Mouse (Mus musculus) CH12.LX (cell line): ENCODE measurements around the gene Dgka. TPM values are rescaled to one million over a fixed set of nuclear protein-coding genes. Genes with fewer than 3 reads are reported as not detected.

Source experiments
- DNase-seq: peaks from one replicate; pipeline ENCODE4 v3.0.0-alpha.2; 2013; ENCODE audit errors: extremely low read depth
- H3K27ac ChIP-seq: 2 replicates; pipeline ENCODE4 v1.5.1; 2012; ENCODE audit warnings: low read depth, mild to moderate bottlenecking, control low read depth, moderate library complexity; ENCODE audit not compliant: insufficient read depth
- H3K27me3 ChIP-seq: replicated peaks from 2 replicates; pipeline ENCODE3; 2012; ENCODE audit warnings: inconsistent platforms
- H3K36me3 ChIP-seq, 2 experiments: replicated peaks in 1 of 2; 2 replicates each; pipeline versions ENCODE3 to v1.6.1; 2012; ENCODE audit warnings: inconsistent platforms in 1 of 2, low read length in 1 of 2, mild to moderate bottlenecking in 1 of 2, mixed read lengths in 1 of 2, moderate library complexity in 1 of 2; ENCODE audit not compliant: control insufficient read depth in 1 of 2, insufficient read depth in 1 of 2
- H3K4me1 ChIP-seq, 2 experiments: 2 replicates each; pipeline ENCODE4 v1.6.1; 2012; ENCODE audit warnings: inconsistent platforms in 1 of 2, moderate library complexity in 1 of 2; ENCODE audit not compliant: insufficient read depth in 2 of 2, control insufficient read depth in 1 of 2
- H3K4me2 ChIP-seq: 2 replicates; pipeline ENCODE4 v1.6.1; 2012; ENCODE audit warnings: low read depth, mild to moderate bottlenecking, control low read depth; ENCODE audit not compliant: poor library complexity, insufficient read depth, severe bottlenecking
- H3K4me3 ChIP-seq, 3 experiments: fragments of 150-350 bp in 1 of 3; sonication (generic) in 1 of 3; replicated peaks in 1 of 3; 2 replicates each; pipeline versions ENCODE3 to v1.5.1; 2011 to 2012; ENCODE audit warnings: low read depth in 2 of 3, low read length in 2 of 3, mild to moderate bottlenecking in 2 of 3, moderate library complexity in 2 of 3, control low read depth in 1 of 3, improper control_type of control experiment in 1 of 3, inconsistent platforms in 1 of 3, mixed read lengths in 1 of 3; ENCODE audit not compliant: poor library complexity in 1 of 3
- H3K79me2 ChIP-seq: replicated peaks from 2 replicates; pipeline ENCODE4 v1.6.1; 2012; ENCODE audit warnings: mild to moderate bottlenecking, moderate library complexity; ENCODE audit not compliant: control insufficient read depth, poor library complexity, insufficient read depth, severe bottlenecking; ENCODE audit errors: extremely low read depth
- H3K9ac ChIP-seq: 2 replicates; pipeline ENCODE4 v1.6.1; 2012; ENCODE audit warnings: low read depth, mild to moderate bottlenecking, control low read depth, moderate library complexity; ENCODE audit not compliant: insufficient read depth
- H3K9me3 ChIP-seq: replicated peaks from 2 replicates; pipeline ENCODE3; 2012; ENCODE audit warnings: low read length, inconsistent platforms, mixed read lengths
- BHLHE40 ChIP-seq: IDR thresholded peaks from 2 replicates; pipeline ENCODE4 v1.6.1; 2011; ENCODE audit warnings: mild to moderate bottlenecking, low read depth, low read length, improper control_type of control experiment
- CHD2 ChIP-seq: IDR thresholded peaks from 2 replicates; pipeline ENCODE4 v1.6.1; 2011; ENCODE audit warnings: low read length, improper control_type of control experiment
- CTCF ChIP-seq, 2 experiments: IDR thresholded peaks in 1 of 2; conservative IDR thresholded peaks in 1 of 2; 2 replicates each; pipeline ENCODE4 v1.5.1; 2011 to 2012; ENCODE audit warnings: low read depth in 2 of 2, low read length in 2 of 2, improper control_type of control experiment in 1 of 2, inconsistent platforms in 1 of 2, mild to moderate bottlenecking in 1 of 2, moderate library complexity in 1 of 2
- E2F4 ChIP-seq: IDR thresholded peaks from 2 replicates; pipeline ENCODE4 v1.6.1; 2011; ENCODE audit warnings: low read depth, low read length, improper control_type of control experiment; ENCODE audit not compliant: insufficient replicate concordance
- ELF1 ChIP-seq: IDR thresholded peaks from 2 replicates; pipeline ENCODE4 v1.6.1; 2014; ENCODE audit warnings: low read depth, mild to moderate bottlenecking, inconsistent platforms, low read length, improper control_type of control experiment
- EP300 ChIP-seq: IDR thresholded peaks from 2 replicates; pipeline ENCODE4 v1.6.1; 2011; ENCODE audit warnings: low read length, improper control_type of control experiment
- ETS1 ChIP-seq: conservative IDR thresholded peaks from 2 replicates; pipeline ENCODE4 v1.6.1; 2012; ENCODE audit warnings: low read depth, mild to moderate bottlenecking, inconsistent platforms, low read length, improper control_type of control experiment, moderate library complexity
- GABPA ChIP-seq: IDR thresholded peaks from 2 replicates; pipeline ENCODE4 v1.6.1; 2012; ENCODE audit warnings: low read depth, low read length, improper control_type of control experiment, inconsistent platforms; ENCODE audit not compliant: insufficient replicate concordance
- HCFC1 ChIP-seq: IDR thresholded peaks from 2 replicates; pipeline ENCODE4 v1.6.1; 2012; ENCODE audit warnings: low read depth, mild to moderate bottlenecking, inconsistent platforms, low read length, improper control_type of control experiment
- IRF4 ChIP-seq: IDR thresholded peaks from 2 replicates; pipeline ENCODE4 v1.6.1; 2014; ENCODE audit warnings: low read depth, mild to moderate bottlenecking, inconsistent platforms, low read length, improper control_type of control experiment
- JUN ChIP-seq: IDR thresholded peaks from 2 replicates; pipeline ENCODE4 v1.6.1; 2011; ENCODE audit warnings: low read depth, mild to moderate bottlenecking, low read length, improper control_type of control experiment, moderate library complexity; ENCODE audit not compliant: insufficient read depth
- JUND ChIP-seq: conservative IDR thresholded peaks from 2 replicates; pipeline ENCODE4 v1.6.1; 2011; ENCODE audit warnings: low read depth, low read length, improper control_type of control experiment
- MAX ChIP-seq: IDR thresholded peaks from 2 replicates; pipeline ENCODE4 v1.6.1; 2011; ENCODE audit warnings: low read length, improper control_type of control experiment
- MEF2A ChIP-seq: IDR thresholded peaks from 2 replicates; pipeline ENCODE4 v1.6.1; 2014; ENCODE audit warnings: low read depth, mild to moderate bottlenecking, inconsistent platforms, low read length, improper control_type of control experiment, borderline replicate concordance
- MYC ChIP-seq: IDR thresholded peaks from 2 replicates; pipeline ENCODE4 v1.6.1; 2011; ENCODE audit warnings: low read depth, mild to moderate bottlenecking, improper control_type of control experiment, low read length
- PAX5 ChIP-seq: IDR thresholded peaks from 2 replicates; pipeline ENCODE4 v1.6.1; 2012; ENCODE audit warnings: low read length, inconsistent platforms, mixed read lengths
- POLR2A ChIP-seq: IDR thresholded peaks from 2 replicates; pipeline ENCODE4 v1.6.1; 2011; ENCODE audit warnings: low read depth, mild to moderate bottlenecking, improper control_type of control experiment, low read length
- RCOR1 ChIP-seq: conservative IDR thresholded peaks from 2 replicates; pipeline ENCODE4 v1.6.1; 2012; ENCODE audit warnings: low read depth, mild to moderate bottlenecking, inconsistent platforms, low read length, improper control_type of control experiment
- SIN3A ChIP-seq: IDR thresholded peaks from 2 replicates; pipeline ENCODE4 v1.6.1; 2012; ENCODE audit warnings: low read length, improper control_type of control experiment, inconsistent platforms
- TBP ChIP-seq: conservative IDR thresholded peaks from 2 replicates; pipeline ENCODE4 v1.6.1; 2011; ENCODE audit warnings: low read depth, low read length, improper control_type of control experiment
- USF1 ChIP-seq: IDR thresholded peaks from 2 replicates; pipeline ENCODE4 v1.6.1; 2014; ENCODE audit warnings: low read depth, mild to moderate bottlenecking, inconsistent platforms, low read length, improper control_type of control experiment
- ZMIZ1 ChIP-seq: IDR thresholded peaks from 2 replicates; pipeline ENCODE4 v1.6.1; 2012; ENCODE audit warnings: low read depth, mild to moderate bottlenecking, inconsistent platforms, low read length, improper control_type of control experiment
- dilution Hi-C: fragments of 300-500 bp; cut with MboI; formaldehyde crosslinking; loops from 2 replicates; pipeline ENCODE4 v1.14.3; 2020; ENCODE audit warnings: low sequenced_read_pairs; ENCODE audit not compliant: extremely low pct_unique_long_range_greater_than_20kb, extremely low pct_ligation_motif_present
- in situ Hi-C: fragments of 300-500 bp; cut with MboI; formaldehyde crosslinking; loops from 3 replicates; pipeline ENCODE4 v1.14.3; 2019; ENCODE audit warnings: low sequenced_read_pairs, low pct_ligation_motif_present, low pct_unique_long_range_greater_than_20kb, mixed read lengths
- polyA plus RNA-seq: library from polyadenylated mRNA; unstranded; fragments of >175 nt; gene quantifications from 2 replicates; pipeline ENCODE4 v1.2.1, GENCODE M21; 2012; ENCODE audit warnings: low read depth; ENCODE audit not compliant: insufficient read length
- total RNA-seq, 2 experiments: library from RNA; depleted of rRNA; stranded (reverse); fragments of 300-350 nt in 1 of 2; fragments of >200 nt in 1 of 2; gene quantifications; 2 replicates each; pipeline ENCODE4 v1.2.3; 2012 to 2014

Gene Dgka
- total and polyA plus RNA-seq, 3 experiments, result 3.4 to 9.0 (median 6.6) TPM

DNA sequence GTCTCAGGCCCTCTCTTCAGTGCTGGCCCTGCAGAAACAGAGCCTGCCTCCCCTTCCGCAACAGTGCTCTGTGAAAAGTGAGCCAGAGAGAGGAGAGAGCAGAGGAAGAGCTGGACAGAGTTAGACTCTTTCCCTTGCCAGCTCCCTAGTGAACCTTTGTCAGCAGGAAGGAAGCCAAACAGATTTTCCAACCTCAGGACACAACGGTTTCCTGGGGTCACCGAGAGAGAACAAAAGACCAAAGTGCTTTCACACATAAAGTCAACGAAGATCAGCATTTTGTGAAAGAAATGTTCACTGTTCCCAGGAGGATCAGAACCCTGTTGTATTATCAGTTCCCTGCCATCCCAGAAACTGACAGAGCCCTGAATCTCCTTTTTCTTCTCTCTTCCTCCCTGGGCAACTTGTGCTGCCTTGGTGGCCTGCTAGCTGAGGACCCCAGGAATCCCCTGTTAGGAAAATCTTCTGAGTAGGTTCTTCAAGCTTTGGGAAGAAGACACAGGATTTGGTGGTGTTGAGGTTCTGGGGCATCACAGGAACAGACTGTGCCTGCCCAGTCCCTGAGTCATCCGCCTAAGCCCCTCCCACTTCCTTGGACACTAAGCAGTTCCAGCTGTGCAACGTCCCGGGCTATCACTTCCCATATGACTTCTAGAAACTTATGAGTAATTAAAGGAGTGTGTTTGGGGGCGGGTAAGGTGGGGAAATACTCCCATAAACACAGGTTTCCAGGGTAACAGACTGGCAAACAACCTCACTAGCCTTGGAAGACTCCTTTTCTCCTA lies 34.5 kb upstream of the Dgka start:
- H3K36me3 ChIP-seq, result no peaks in the 10 kb centered on the region
- no peak overlapping the region for H3K27ac ChIP-seq
- TF ChIP-seq HCFC1 (no peak), JUND (0 out of 2 replicates have a peak, but pooled peaks have one; percentile 23), USF1 (no peak), MEF2A (0 out of 2 replicates have a peak, but pooled peaks have one; percentile 20), IRF4 (peak; percentile 73; the same call in 1 of the 2 replicates), RCOR1 (no peak), SIN3A (0 out of 2 replicates have a peak, but pooled peaks have one; percentile 45), ELF1 (peak; percentile 43), EP300 (peak; percentile 50), BHLHE40 (0 out of 2 replicates have a peak, but pooled peaks have one; percentile 36), ETS1 (peak; percentile 71)
- H3K4me3 ChIP-seq, result no peak overlapping the region
- H3K79me2 ChIP-seq, result no peaks in the 10 kb centered on the region
- no peak overlapping the region for H3K4me2 ChIP-seq
- in situ Hi-C loops, result no loop called here
- H3K4me1 ChIP-seq, result peaks cover 4 to 19% of the 10 kb centered on the region in 2 experiments
- DNase-seq, result peak; percentile 76
- dilution Hi-C loops, result no loop called here
- no peaks in the 10 kb centered on the region for H3K27me3 ChIP-seq
- H3K9ac ChIP-seq, result no peak overlapping the region
- H3K9me3 ChIP-seq, result peaks cover 6% of the 10 kb centered on the region

DNA sequence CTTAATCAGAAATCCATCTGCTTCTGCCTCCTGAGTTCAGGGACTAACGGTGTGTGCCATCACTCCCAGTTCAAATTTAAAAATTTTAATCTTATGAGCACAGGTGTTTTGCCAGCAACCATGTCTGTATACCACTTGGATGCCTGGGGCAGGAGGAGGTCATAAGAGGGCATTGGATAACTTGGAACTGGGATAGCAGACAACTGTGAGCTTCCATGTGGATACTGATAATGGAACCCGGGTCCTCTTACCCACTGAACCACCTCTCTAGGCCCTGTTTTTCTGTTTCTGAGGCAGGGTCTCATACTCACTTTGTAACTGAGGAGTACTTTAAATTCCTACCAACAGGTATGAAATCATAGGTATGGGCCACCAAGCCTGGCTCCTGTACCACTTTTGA lies 33.8 kb upstream of the Dgka start:
- Histone ChIP-seq H3K4me2 (no peak overlapping the region), H3K79me2 (no peaks in the 10 kb centered on the region), H3K4me1 (peaks cover 4 to 19% of the 10 kb centered on the region in 2 experiments), H3K4me3 (no peak overlapping the region), H3K9me3 (peaks cover 3% of the 10 kb centered on the region), H3K36me3 (no peaks in the 10 kb centered on the region), H3K9ac (no peak overlapping the region), H3K27ac (no peak overlapping the region), H3K27me3 (no peaks in the 10 kb centered on the region)
- in situ Hi-C loops, result no loop called here
- DNase-seq, result no peak
- TF ChIP-seq MAX (no peak), POLR2A (no peak), JUN (no peak), PAX5 (no peak), GABPA (no peak), CHD2 (no peak), E2F4 (no peak), TBP (no peak), MYC (no peak), SIN3A (no peak), EP300 (no peak), CTCF (conservative IDR thresholded peaks at IDR 0.05 in 1 of 2, IDR thresholded peaks at IDR 0.05 in 1 of 2; ENCODE audit: low read depth in 2 of 2, low read length in 2 of 2) (no peak), JUND (no peak), ZMIZ1 (no peak)
- dilution Hi-C loops, result no loop called here
